Mouse (Mus musculus): ENCODE measurements around the gene Adrb1. TPM values are rescaled to one million over a fixed set of nuclear protein-coding genes. Genes with fewer than 3 reads are reported as not detected.

Adrb1 gene
- polyA plus RNA-seq, 1 experiment from 2014 or later = 1.5 TPM

DNA sequence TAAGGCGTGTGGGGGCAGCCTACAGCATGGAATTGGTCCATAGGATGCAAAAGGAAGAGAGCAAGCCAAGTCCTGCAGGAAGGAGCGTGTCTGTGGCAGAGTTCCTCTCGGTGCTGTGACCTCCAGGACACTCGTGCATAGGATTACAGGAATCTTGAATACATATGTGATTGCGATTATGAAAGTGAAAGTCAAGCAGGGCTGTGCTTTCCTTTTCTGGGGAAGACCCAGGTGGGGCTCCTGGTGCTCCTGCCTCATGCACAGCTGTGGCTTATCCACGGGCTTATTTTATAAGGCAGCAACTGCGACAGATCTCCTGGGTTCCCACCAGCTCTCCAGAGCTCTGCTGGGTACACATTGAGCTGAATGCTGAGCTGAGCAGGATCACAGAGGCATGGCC is 39.2 kb upstream of the Adrb1 start:
- Histone ChIP-seq H3K27ac (ENCODE audit: low read depth, low read length) (no peak overlapping the region), H3K36me3 (ENCODE audit: control insufficient read depth, insufficient read depth, low read length) (no peaks in the 10 kb centered on the region), H3K4me2 (no peak overlapping the region), H3K9ac (ENCODE audit: low read depth, low read length) (no peak overlapping the region), H3K9me3 (replicated peaks; ENCODE audit: control insufficient read depth, low read length) (no peaks in the 10 kb centered on the region), H3K27me3 (ENCODE audit: control insufficient read depth, insufficient read depth, low read length) (no peaks in the 10 kb centered on the region; the same call in 1 of the 2 replicates), H3K4me3 (ENCODE audit: low read depth, low read length) (no peak overlapping the region), H3K4me1 (ENCODE audit: control insufficient read depth, insufficient read depth, low read length) (peaks cover 26% of the 10 kb centered on the region)
- WGBS (ENCODE audit: insufficient replicate concordance) = 67% methylated on average over 7 of the region's 7 CpGs
- no peak for ATAC-seq (replicated peaks; ENCODE audit: insufficient number of reproducible peaks, low FRiP score, low TSS enrichment)

GRCm38 (mm10) chr19:56685515-56685914 is 36.5 kb upstream of the Adrb1 start:
- no peak for ATAC-seq (replicated peaks; ENCODE audit: insufficient number of reproducible peaks, low FRiP score, low TSS enrichment)
- Histone ChIP-seq H3K4me1 (ENCODE audit: control insufficient read depth, insufficient read depth, low read length) (peaks cover 26% of the 10 kb centered on the region), H3K9ac (ENCODE audit: low read depth, low read length) (no peak overlapping the region), H3K4me3 (ENCODE audit: low read depth, low read length) (no peak overlapping the region), H3K27me3 (ENCODE audit: control insufficient read depth, insufficient read depth, low read length) (no peaks in the 10 kb centered on the region; the same call in 1 of the 2 replicates), H3K27ac (ENCODE audit: low read depth, low read length) (no peak overlapping the region), H3K4me2 (no peak overlapping the region), H3K9me3 (replicated peaks; ENCODE audit: control insufficient read depth, low read length) (no peaks in the 10 kb centered on the region), H3K36me3 (ENCODE audit: control insufficient read depth, insufficient read depth, low read length) (no peaks in the 10 kb centered on the region)
- WGBS (ENCODE audit: insufficient replicate concordance) = 73% methylated on average over 7 of the region's 7 CpGs

- Histone ChIP-seq H3K9ac (ENCODE audit: low read depth, low read length) (no peak overlapping the region), H3K27me3 (ENCODE audit: control insufficient read depth, insufficient read depth, low read length) (no peaks in the 10 kb centered on the region; the same call in 1 of the 2 replicates), H3K4me1 (ENCODE audit: control insufficient read depth, insufficient read depth, low read length) (peaks cover 22% of the 10 kb centered on the region), H3K36me3 (ENCODE audit: control insufficient read depth, insufficient read depth, low read length) (no peaks in the 10 kb centered on the region), H3K27ac (ENCODE audit: low read depth, low read length) (no peak overlapping the region), H3K4me2 (no peak overlapping the region), H3K4me3 (ENCODE audit: low read depth, low read length) (no peak overlapping the region), H3K9me3 (replicated peaks; ENCODE audit: control insufficient read depth, low read length) (no peaks in the 10 kb centered on the region)
- no peak for ATAC-seq (replicated peaks; ENCODE audit: insufficient number of reproducible peaks, low FRiP score, low TSS enrichment)
- WGBS (ENCODE audit: insufficient replicate concordance) = 81% methylated on average over 12 of the region's 12 CpGs
Observed at GRCm38 (mm10) chr19:56686218-56686617, 35.8 kb upstream of the Adrb1 start.

GRCm38 (mm10) chr19:56687026-56687635 is 34.9 kb upstream of the Adrb1 start:
- WGBS (ENCODE audit: insufficient replicate concordance) = 74% methylated on average over 8 of the region's 8 CpGs
- Histone ChIP-seq H3K4me2 (no peak overlapping the region), H3K27me3 (ENCODE audit: control insufficient read depth, insufficient read depth, low read length) (no peaks in the 10 kb centered on the region; the same call in 1 of the 2 replicates), H3K27ac (ENCODE audit: low read depth, low read length) (no peak overlapping the region), H3K36me3 (ENCODE audit: control insufficient read depth, insufficient read depth, low read length) (no peaks in the 10 kb centered on the region), H3K9ac (ENCODE audit: low read depth, low read length) (no peak overlapping the region), H3K9me3 (replicated peaks; ENCODE audit: control insufficient read depth, low read length) (no peaks in the 10 kb centered on the region), H3K4me1 (ENCODE audit: control insufficient read depth, insufficient read depth, low read length) (peaks cover 22% of the 10 kb centered on the region), H3K4me3 (ENCODE audit: low read depth, low read length) (no peak overlapping the region)
- ATAC-seq (replicated peaks; ENCODE audit: insufficient number of reproducible peaks, low FRiP score, low TSS enrichment) = no peak

- H3K9me3 ChIP-seq (replicated peaks; ENCODE audit: control insufficient read depth, low read length) = no peaks in the 10 kb centered on the region
- no peak overlapping the region for H3K4me3 ChIP-seq (ENCODE audit: low read depth, low read length)
- H3K27me3 ChIP-seq (ENCODE audit: control insufficient read depth, insufficient read depth, low read length) = no peaks in the 10 kb centered on the region; the same call in 1 of the 2 replicates
- no peak for ATAC-seq (replicated peaks; ENCODE audit: insufficient number of reproducible peaks, low FRiP score, low TSS enrichment)
- H3K9ac ChIP-seq (ENCODE audit: low read depth, low read length) = no peak overlapping the region
- 73% methylated on average over 10 of the region's 10 CpGs for WGBS (ENCODE audit: insufficient replicate concordance)
- H3K27ac ChIP-seq (ENCODE audit: low read depth, low read length) = no peak overlapping the region
- no peaks in the 10 kb centered on the region for H3K36me3 ChIP-seq (ENCODE audit: control insufficient read depth, insufficient read depth, low read length)
- peaks cover 26% of the 10 kb centered on the region for H3K4me1 ChIP-seq (ENCODE audit: control insufficient read depth, insufficient read depth, low read length)
- H3K4me2 ChIP-seq = no peak overlapping the region
Observed at GRCm38 (mm10) chr19:56687676-56688075, 34.3 kb upstream of the Adrb1 start.

- Histone ChIP-seq H3K9ac (ENCODE audit: low read depth, low read length) (no peak overlapping the region), H3K9me3 (replicated peaks; ENCODE audit: control insufficient read depth, low read length) (no peaks in the 10 kb centered on the region), H3K4me3 (ENCODE audit: low read depth, low read length) (no peak overlapping the region), H3K27ac (ENCODE audit: low read depth, low read length) (no peak overlapping the region), H3K4me1 (ENCODE audit: control insufficient read depth, insufficient read depth, low read length) (peaks cover 21% of the 10 kb centered on the region), H3K4me2 (no peak overlapping the region), H3K27me3 (ENCODE audit: control insufficient read depth, insufficient read depth, low read length) (no peaks in the 10 kb centered on the region; the same call in 1 of the 2 replicates), H3K36me3 (ENCODE audit: control insufficient read depth, insufficient read depth, low read length) (no peaks in the 10 kb centered on the region)
- ATAC-seq (replicated peaks; ENCODE audit: insufficient number of reproducible peaks, low FRiP score, low TSS enrichment) = no peak
- 59% methylated on average over 12 of the region's 12 CpGs for WGBS (ENCODE audit: insufficient replicate concordance)
Observed at GRCm38 (mm10) chr19:56688661-56689335, 33.2 kb upstream of the Adrb1 start.

- no peaks in the 10 kb centered on the region for H3K9me3 ChIP-seq (replicated peaks; ENCODE audit: control insufficient read depth, low read length)
- H3K27me3 ChIP-seq (ENCODE audit: control insufficient read depth, insufficient read depth, low read length) = no peaks in the 10 kb centered on the region; the same call in 1 of the 2 replicates
- WGBS (ENCODE audit: insufficient replicate concordance) = 64% methylated on average over 6 of the region's 6 CpGs
- peaks cover 21% of the 10 kb centered on the region for H3K4me1 ChIP-seq (ENCODE audit: control insufficient read depth, insufficient read depth, low read length)
- ATAC-seq (replicated peaks; ENCODE audit: insufficient number of reproducible peaks, low FRiP score, low TSS enrichment) = no peak
- H3K9ac ChIP-seq (ENCODE audit: low read depth, low read length) = no peak overlapping the region
- no peak overlapping the region for H3K4me3 ChIP-seq (ENCODE audit: low read depth, low read length)
- no peak overlapping the region for H3K4me2 ChIP-seq
- H3K36me3 ChIP-seq (ENCODE audit: control insufficient read depth, insufficient read depth, low read length) = no peaks in the 10 kb centered on the region
- H3K27ac ChIP-seq (ENCODE audit: low read depth, low read length) = no peak overlapping the region
Observed at GRCm38 (mm10) chr19:56689493-56689892, 32.5 kb upstream of the Adrb1 start.

GRCm38 (mm10) chr19:56691103-56691502 is 30.9 kb upstream of the Adrb1 start:
- Histone ChIP-seq H3K36me3 (ENCODE audit: control insufficient read depth, insufficient read depth, low read length) (no peaks in the 10 kb centered on the region), H3K4me2 (no peak overlapping the region), H3K27ac (ENCODE audit: low read depth, low read length) (no peak overlapping the region), H3K4me3 (ENCODE audit: low read depth, low read length) (no peak overlapping the region), H3K9me3 (replicated peaks; ENCODE audit: control insufficient read depth, low read length) (no peaks in the 10 kb centered on the region), H3K9ac (ENCODE audit: low read depth, low read length) (no peak overlapping the region), H3K4me1 (ENCODE audit: control insufficient read depth, insufficient read depth, low read length) (peaks cover 21% of the 10 kb centered on the region), H3K27me3 (ENCODE audit: control insufficient read depth, insufficient read depth, low read length) (no peaks in the 10 kb centered on the region; the same call in 1 of the 2 replicates)
- WGBS (ENCODE audit: insufficient replicate concordance) = 77% methylated on average over 3 of the region's 3 CpGs
- ATAC-seq (replicated peaks; ENCODE audit: insufficient number of reproducible peaks, low FRiP score, low TSS enrichment) = no peak

GRCm38 (mm10) chr19:56692451-56692850 is 29.5 kb upstream of the Adrb1 start:
- 31% methylated on average over 5 of the region's 5 CpGs for WGBS (ENCODE audit: insufficient replicate concordance)
- Histone ChIP-seq H3K4me3 (ENCODE audit: low read depth, low read length) (no peak overlapping the region), H3K36me3 (ENCODE audit: control insufficient read depth, insufficient read depth, low read length) (no peaks in the 10 kb centered on the region), H3K9me3 (replicated peaks; ENCODE audit: control insufficient read depth, low read length) (no peaks in the 10 kb centered on the region), H3K4me2 (no peak overlapping the region), H3K27ac (ENCODE audit: low read depth, low read length) (no peak overlapping the region), H3K27me3 (ENCODE audit: control insufficient read depth, insufficient read depth, low read length) (no peaks in the 10 kb centered on the region), H3K9ac (ENCODE audit: low read depth, low read length) (no peak overlapping the region), H3K4me1 (ENCODE audit: control insufficient read depth, insufficient read depth, low read length) (peaks cover 18% of the 10 kb centered on the region)
- no peak for ATAC-seq (replicated peaks; ENCODE audit: insufficient number of reproducible peaks, low FRiP score, low TSS enrichment)
